Mouse (Mus musculus): ENCODE measurements around the gene Slc25a13.
"Not testable (repeated sequence)": the region's sequence is repeated elsewhere in the genome, so short reads cannot be mapped to it uniquely, and the experiment has no call there.

Gene Slc25a13

GRCm38 (mm10) chr6:6205599-6206165, 11.3 kb downstream of the Slc25a13 start:
- DNase-seq (ENCODE audit: inconsistent age in 2 of 2, low spot score in 1 of 2), result no peak

- no peak for DNase-seq (ENCODE audit: inconsistent age in 2 of 2, low spot score in 1 of 2)
These were observed 14.5 kb downstream of the Slc25a13 start for GRCm38 (mm10) chr6:6202451-6202850.

- no peak for DNase-seq (ENCODE audit: inconsistent age in 2 of 2, low spot score in 1 of 2)
These were observed 15.0 kb downstream of the Slc25a13 start for GRCm38 (mm10) chr6:6201977-6202376.

GRCm38 (mm10) chr6:6199138-6199870, 17.7 kb downstream of the Slc25a13 start:
- no peak for DNase-seq (ENCODE audit: inconsistent age in 2 of 2, low spot score in 1 of 2)

- DNase-seq (ENCODE audit: inconsistent age in 2 of 2, low spot score in 1 of 2), result not testable (repeated sequence)
These were observed 18.9 kb downstream of the Slc25a13 start for GRCm38 (mm10) chr6:6198056-6198455.

GRCm38 (mm10) chr6:6197339-6197738, 19.6 kb downstream of the Slc25a13 start:
- DNase-seq (ENCODE audit: inconsistent age in 2 of 2, low spot score in 1 of 2), result peak in 1 of 2 experiments; percentile 47

GRCm38 (mm10) chr6:6196527-6196926, 20.4 kb downstream of the Slc25a13 start:
- DNase-seq (ENCODE audit: inconsistent age in 2 of 2, low spot score in 1 of 2), result no peak

- DNase-seq (ENCODE audit: inconsistent age in 2 of 2, low spot score in 1 of 2), result no peak
These were observed 22.1 kb downstream of the Slc25a13 start for GRCm38 (mm10) chr6:6194831-6195230.

- DNase-seq (ENCODE audit: inconsistent age in 2 of 2, low spot score in 1 of 2), result no peak
These were observed 23.1 kb downstream of the Slc25a13 start for GRCm38 (mm10) chr6:6193906-6194305.

- DNase-seq (ENCODE audit: inconsistent age in 2 of 2, low spot score in 1 of 2), result no peak
These were observed 24.6 kb downstream of the Slc25a13 start for GRCm38 (mm10) chr6:6192413-6192812.

- DNase-seq (ENCODE audit: inconsistent age in 2 of 2, low spot score in 1 of 2), result no peak
These were observed 25.2 kb downstream of the Slc25a13 start for GRCm38 (mm10) chr6:6191596-6192337.

GRCm38 (mm10) chr6:6188970-6189369, 28.0 kb downstream of the Slc25a13 start:
- no peak for DNase-seq (ENCODE audit: inconsistent age in 2 of 2, low spot score in 1 of 2)

GRCm38 (mm10) chr6:6186468-6186867, 30.5 kb downstream of the Slc25a13 start:
- no peak for DNase-seq (ENCODE audit: inconsistent age in 2 of 2, low spot score in 1 of 2)

GRCm38 (mm10) chr6:6185735-6186068, 31.3 kb downstream of the Slc25a13 start:
- no peak for DNase-seq (ENCODE audit: inconsistent age in 2 of 2, low spot score in 1 of 2)

- DNase-seq (ENCODE audit: inconsistent age in 2 of 2, low spot score in 1 of 2), result peak; percentile 36 to 72
These were observed 31.8 kb downstream of the Slc25a13 start for GRCm38 (mm10) chr6:6184921-6185734.

GRCm38 (mm10) chr6:6183601-6184000, 33.4 kb downstream of the Slc25a13 start:
- DNase-seq (ENCODE audit: inconsistent age in 2 of 2, low spot score in 1 of 2), result peak; percentile 46 to 60

GRCm38 (mm10) chr6:6182191-6182590, 34.8 kb downstream of the Slc25a13 start:
- DNase-seq (ENCODE audit: inconsistent age in 2 of 2, low spot score in 1 of 2), result no peak

- DNase-seq (ENCODE audit: inconsistent age in 2 of 2, low spot score in 1 of 2), result not testable (repeated sequence)
These were observed 38.6 kb downstream of the Slc25a13 start for GRCm38 (mm10) chr6:6178341-6178740.

- DNase-seq (ENCODE audit: inconsistent age in 2 of 2, low spot score in 1 of 2), result no peak
These were observed 41.5 kb downstream of the Slc25a13 start for GRCm38 (mm10) chr6:6175350-6175971.

GRCm38 (mm10) chr6:6173935-6174561, 42.9 kb downstream of the Slc25a13 start:
- no peak for DNase-seq (ENCODE audit: inconsistent age in 2 of 2, low spot score in 1 of 2)
